Mouse (Mus musculus): ENCODE measurements at regions not wholly inside any gene's neighbourhood (a gene's known extent, or its start where the extent isn't known, plus 50 kb on each side); places are given as distances from the start of the nearest gene placed in this dataset.

GRCm38 (mm10) chr11:34153749-34154525 lies 54.0 kb downstream of the Foxi1 start:
- DNase-seq = no peak

GRCm38 (mm10) chr11:34149370-34149976 lies 51.1 kb upstream of the 4930469K13Rik start:
- DNase-seq = peak; percentile 54 to 78

Data from kidney, adult 8-10 months (tissue).